Mouse (Mus musculus): ENCODE measurements around the gene Ap4m1.
A peak's percentile ranks its signal among the peaks of the same experiment; 100 is the strongest.

Gene Ap4m1

DNA sequence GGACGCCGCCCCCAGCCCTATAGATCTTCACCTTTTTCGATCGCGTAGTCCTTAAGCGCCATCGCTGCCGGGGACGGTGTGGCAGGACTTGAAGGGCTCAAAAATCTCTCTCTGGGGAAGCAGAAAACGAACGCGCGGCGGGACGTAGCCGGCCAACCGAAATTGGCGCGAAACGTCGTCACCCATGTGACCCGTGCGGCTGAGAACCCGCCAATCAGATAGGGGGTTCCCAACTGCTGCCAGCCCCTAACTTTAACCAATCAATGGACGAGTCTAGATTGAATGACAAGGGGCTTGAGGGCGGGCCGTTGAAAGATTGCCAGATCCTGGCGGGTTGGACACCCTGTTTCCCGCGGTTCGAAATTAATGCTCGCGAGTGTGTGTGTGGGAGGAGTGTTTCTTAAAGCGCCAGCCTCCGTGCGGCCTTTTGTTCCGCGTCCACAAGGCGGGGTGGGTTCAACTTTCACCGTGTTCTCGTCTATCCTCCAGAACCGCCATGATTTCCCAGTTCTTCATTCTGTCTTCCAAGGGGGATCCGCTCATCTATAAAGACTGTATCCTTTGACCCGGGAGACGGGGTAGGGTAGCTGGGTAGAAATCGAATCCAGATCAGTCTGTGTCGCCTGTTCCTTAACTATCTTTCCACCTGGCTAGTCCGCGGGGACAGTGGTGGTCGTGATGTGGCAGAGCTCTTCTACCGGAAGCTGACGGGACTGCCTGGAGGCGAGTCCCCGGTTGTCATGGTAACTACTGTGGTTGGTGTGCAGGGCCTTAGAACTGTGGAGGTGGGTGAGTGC, at the start of gene Ap4m1, which contains the start of gene Mcm7:
Ap4m1 (plus strand) TSS at position 308 of the 797 bp plus-strand sequence.
Mcm7 (minus strand) TSS at position 728 of the 797 bp plus-strand sequence.
- DNase-seq (ENCODE audit: low read depth, low spot score), result peak; percentile 98

DNA sequence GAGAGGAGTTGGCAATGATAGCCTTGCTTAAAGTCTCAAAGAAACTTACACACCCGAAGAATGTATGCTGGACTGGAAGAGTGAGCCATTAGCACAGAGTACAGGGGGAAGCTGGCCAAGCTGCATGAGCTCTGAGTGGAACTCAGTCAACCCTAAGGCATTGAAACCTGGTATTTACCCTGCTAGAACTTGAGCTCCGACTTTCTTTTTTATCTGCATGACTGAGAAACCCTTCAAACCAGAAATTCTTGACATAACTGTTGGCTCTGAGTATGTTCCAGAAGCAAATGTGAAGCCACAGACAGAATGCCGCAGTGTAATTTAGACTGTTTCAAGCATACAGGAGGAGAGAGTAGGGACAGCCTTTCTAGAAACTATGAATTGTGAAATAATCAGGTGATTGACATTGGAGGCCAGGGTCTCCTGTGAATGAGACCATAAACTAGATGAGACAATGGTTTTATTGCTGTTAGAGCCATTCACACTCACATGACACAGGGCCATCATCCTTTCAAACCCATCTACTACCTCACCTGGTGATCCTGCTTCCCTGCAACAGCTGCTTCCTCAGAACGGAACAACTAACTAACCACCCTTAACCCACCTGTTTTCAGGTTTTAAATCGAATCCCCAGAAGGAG, 39.3 kb upstream of the Ap4m1 start:
- DNase-seq (ENCODE audit: low read depth, low spot score), result no peak

DNA sequence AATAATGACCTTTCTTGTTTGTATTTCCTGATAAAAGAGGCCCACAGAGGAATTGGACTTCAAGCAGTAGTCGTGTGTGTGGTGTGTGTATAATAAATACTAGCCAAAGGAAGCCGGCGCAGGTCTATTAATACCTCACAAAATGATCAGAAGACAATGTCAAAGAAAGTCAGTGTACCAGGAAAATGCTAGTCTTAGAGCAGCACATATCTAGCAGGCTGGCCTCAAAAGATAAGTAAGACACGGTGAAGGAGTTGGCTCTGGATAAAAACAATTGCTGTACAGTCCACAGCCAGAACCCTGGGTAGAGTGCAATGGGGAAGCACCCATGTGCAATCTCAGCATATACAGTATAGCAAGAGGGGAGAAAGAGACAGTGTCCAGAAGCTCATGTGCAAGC, 34.5 kb upstream of the Ap4m1 start:
- no peak for DNase-seq (ENCODE audit: low read depth, low spot score)

DNA sequence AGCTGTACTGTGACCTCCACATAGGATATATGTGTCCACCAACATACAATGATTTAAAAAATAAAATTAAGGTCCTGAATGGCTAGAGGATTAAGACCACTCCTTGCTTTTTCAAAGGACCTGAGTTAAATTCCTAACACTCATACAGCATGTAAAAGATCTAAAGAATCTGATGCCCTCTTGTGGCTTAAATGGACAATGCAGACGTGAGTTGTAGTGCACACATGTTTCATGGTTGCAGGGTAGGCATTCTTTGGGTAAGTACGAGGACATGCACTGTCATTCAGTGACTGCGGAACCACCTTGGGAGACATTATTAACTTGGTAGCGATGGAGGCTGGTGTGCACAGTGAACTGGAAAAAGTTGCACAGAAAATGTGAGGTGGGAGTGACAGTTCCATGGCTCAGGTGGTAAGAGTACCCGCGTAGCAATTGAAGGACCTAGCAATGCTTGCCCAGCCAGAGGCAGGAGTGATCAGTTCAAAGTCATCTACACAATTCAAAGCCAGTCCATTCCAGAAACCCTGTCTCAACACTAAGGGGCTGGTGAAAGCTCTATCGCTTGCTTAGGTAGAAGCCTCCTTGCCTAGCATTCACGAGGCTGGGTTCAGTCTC, 33.8 kb upstream of the Ap4m1 start:
- no peak for DNase-seq (ENCODE audit: low read depth, low spot score)

DNA sequence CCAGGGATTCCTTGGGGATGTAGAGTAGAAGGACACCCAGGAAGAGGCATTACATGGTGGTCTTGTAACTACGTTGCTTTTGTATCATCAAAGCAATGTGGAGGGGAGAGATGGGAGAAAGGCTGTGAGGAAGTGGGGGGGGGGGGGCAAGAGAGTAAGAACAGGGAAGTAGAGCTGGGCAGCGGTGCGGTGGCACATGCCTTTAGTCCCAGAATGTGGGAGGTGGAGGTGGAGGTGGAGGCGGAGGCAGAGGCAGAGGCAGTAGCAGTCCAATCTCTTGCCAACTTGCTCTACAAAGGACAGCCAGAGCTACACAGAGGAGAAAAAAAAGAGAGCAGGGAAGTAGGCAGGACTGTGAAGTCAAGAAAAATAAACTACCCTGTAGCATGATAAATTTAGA, 33.2 kb upstream of the Ap4m1 start:
- DNase-seq (ENCODE audit: low read depth, low spot score), result no peak

DNA sequence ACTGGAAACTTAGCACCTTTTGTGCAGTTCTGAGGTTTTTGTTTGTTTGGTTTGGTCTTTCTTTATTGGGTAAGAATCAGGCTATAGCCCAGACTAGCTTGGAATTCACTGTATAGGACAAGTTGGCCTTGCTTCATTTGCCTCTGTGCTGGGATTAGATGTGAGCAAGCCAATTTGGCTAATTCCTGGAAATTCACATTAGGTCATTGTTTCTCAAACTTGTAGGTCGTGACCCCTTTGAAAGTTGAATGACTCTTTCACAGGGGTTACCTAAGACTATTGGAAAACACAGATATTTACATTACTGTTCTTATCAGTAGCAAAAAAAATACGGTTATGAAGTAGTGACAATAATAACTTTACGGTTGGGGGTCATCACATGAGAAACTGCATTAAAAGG, 17.4 kb upstream of the Ap4m1 start:
- no peak for DNase-seq (ENCODE audit: low read depth, low spot score)

DNA sequence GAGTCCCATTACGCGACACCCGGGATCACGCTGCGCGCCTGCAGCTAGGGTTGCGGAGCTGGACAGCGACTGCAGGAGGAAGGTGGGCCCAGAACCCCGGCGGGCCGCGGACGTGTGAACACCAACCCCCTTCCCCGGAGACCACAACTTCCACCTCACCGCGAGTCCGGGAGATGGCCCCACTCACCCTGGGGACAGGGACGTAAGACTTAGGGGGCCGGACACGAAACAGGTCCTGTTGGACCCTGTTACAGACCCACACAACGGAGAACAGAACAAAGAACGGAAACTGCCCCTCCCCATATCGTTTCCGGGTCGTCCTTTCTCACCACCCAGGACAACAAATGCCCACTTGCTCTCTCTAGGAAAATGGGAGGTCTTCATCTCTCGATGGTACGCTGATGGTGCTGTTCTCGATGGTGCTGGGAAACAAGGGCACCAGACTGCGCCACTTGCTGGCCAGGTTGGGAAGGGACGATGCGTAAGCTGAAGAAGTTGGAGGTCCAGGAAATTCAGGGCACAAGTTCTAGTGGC, 16.3 kb upstream of the Ap4m1 start, which contains the start of gene Zfp113:
Zfp113 (minus strand) TSS at position 302 of the 534 bp plus-strand sequence.
- DNase-seq (ENCODE audit: low read depth, low spot score), result peak; percentile 88

DNA sequence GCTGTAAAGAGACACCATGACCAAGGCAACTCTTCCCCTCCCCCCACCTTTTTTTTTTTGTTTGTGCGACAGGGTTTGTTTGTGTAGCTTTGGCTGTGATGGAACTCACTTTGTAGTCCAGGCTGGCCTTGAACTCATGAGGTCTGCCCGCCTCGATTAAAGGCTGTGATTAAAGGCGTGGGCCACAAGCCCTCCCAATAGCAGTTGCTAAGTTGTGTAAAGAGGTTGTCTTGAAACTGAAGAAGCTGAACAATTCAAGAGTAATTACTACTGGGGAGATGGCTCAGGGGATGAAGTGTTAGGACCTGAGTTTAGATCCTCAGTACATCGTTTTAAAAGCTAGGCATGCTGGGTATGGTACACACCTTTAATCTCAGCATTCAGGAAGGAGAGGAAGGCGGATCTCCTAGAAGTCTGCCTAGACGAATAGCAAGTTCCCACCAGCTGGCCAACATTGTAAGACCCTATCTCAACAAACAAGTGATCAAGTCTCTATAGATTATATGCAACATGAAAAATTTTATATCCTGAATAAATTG, 11.5 kb upstream of the Ap4m1 start:
- DNase-seq (ENCODE audit: low read depth, low spot score), result no peak

DNA sequence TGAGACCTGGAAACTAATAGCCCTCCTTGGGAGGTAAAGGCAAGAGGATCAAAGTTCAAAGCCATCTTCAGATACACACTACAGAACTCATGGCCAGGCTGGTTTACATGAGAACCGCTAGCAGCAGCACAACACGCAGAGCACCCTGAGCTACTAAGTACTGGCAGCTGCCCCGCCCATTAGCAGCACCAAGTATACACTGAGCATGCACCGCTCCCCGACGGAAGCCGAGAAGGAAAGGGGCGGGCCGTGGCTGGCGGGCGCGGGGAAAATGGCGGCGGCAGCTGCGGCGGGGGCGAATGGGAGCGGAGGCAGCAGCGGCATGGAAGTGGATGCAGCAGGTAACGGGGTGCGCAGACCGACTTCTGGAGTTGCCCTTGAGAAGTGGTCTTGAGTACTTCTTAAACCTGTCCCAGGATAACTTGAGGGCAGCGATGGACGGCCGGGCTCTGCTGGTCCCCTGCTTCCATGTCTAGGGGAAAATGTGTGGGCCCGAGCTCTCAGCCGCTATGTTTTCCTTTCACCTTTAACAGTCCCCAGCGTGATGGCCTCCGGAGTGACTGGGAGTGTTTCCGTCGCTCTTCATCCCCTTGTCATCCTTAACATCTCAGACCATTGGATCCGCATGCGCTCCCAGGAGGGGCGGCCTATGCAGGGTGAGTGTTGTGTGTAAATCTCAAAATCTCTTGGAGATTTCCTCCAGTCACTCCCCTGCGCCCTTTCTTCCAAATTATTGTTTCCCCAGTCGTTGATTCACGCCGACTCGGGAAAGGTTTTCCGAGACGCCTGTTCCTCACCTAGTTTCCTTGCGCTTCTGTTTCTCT, 10.7 kb upstream of the Ap4m1 start, which contains the start of gene Cops6:
Cops6 (plus strand) TSS at position 230 of the 824 bp plus-strand sequence.
- peak; percentile 82 for DNase-seq (ENCODE audit: low read depth, low spot score)

DNA sequence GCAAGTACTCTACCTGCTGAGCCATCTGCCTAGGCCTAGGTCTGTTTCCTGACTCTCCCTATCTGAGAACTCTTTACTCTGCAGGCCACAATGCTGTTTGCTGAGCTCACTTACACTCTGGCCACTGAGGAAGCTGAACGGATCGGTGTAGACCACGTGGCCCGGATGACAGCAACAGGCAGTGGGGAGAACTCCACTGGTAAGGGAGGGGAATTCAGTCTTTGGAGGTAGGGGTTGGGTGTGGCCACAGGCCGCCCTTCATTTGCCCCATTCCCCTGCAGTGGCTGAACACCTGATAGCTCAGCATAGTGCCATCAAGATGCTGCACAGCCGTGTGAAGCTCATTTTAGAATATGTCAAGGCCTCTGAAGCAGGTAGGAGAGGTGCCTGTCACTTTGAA, 8.8 kb upstream of the Ap4m1 start:
- DNase-seq (ENCODE audit: low read depth, low spot score), result no peak

DNA sequence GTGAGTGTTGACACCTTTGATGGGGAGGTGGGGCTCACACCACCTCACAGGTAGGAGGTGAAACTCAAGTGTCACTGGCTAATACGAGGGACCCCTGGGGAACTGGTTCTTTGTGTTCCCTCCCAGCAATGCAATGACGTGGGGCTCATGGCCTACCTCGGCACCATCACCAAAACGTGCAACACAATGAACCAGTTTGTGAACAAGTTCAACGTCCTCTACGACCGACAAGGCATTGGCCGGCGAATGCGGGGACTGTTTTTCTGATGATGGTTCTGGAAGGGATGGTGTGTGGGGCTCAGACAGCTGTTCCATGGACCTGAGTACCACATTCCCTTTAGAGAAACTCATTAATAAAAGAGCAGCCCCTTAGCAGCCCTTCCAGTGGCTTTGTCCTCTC, 8.2 kb upstream of the Ap4m1 start:
- DNase-seq (ENCODE audit: low read depth, low spot score), result no peak

DNA sequence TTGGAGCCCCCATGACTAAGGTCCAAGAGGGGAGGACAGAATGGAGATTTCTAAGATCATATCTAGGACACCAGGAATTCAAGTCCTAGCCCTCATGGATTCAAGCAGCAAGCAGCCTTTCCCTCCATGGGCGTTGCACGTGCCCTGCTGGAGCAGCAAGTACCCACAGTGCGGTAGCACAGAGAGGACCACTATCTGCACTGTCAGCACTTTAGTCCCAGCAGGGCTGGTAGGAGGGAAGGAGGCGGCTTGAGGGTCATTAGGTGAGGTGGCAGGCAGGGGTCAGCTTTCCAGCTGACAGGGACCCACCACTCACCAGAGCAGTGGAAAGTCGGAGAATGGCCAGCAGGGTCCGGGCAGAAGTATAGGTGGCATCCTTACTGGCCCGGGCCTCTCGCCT, 6.2 kb upstream of the Ap4m1 start:
- no peak for DNase-seq (ENCODE audit: low read depth, low spot score)

DNA sequence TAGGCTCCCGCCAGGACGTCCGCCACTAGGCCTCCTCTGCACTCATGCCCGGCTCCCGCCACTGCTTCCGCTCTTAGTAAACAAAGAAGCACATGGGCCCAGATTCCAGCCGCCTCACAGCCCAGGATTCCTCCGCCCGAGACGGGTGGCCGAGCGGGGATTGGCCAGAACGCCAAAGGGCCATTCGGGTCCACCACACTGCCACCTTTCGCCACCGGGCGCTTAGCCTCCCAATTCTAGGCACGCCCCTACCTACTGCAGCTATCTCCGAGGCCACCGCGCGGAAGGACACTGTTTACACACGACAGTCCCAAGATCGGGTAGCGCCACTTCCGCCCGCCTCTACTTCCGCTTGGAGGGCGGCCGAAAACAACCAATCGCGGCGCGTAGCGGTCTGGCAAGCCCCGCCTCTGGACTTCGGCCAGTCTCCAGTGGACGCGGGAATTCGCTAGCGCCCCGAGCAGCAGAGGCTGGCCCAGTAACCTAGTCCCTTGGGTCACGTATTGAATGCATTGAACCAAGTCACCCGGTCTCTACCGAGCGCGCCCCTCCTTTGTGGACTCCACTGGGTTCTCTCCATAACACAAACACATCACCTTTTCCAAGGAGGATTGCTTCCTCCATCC, 753 bp upstream of the Ap4m1 start:
- DNase-seq (ENCODE audit: low read depth, low spot score), result peak; percentile 92

DNA sequence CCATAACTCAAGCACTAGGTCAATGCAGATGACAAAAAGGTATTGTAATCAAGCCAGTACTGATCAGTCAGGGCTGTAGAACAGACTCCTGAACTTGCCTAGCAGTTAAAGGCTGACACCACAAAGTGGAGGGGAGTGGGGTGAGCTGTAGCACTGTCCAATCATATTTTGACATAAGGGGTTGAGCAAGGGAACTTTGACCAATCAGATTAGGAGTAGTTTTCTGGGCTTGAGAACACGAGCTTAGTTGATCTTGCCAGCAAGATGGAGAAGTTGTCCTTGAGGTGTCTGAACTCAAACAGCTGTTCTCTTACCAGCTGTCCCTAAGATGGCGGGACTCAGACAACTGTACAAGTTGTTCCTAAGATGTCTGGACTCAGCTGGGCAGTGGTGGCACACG, 1.4 kb downstream of the Ap4m1 start:
- no peak for DNase-seq (ENCODE audit: low read depth, low spot score)

DNA sequence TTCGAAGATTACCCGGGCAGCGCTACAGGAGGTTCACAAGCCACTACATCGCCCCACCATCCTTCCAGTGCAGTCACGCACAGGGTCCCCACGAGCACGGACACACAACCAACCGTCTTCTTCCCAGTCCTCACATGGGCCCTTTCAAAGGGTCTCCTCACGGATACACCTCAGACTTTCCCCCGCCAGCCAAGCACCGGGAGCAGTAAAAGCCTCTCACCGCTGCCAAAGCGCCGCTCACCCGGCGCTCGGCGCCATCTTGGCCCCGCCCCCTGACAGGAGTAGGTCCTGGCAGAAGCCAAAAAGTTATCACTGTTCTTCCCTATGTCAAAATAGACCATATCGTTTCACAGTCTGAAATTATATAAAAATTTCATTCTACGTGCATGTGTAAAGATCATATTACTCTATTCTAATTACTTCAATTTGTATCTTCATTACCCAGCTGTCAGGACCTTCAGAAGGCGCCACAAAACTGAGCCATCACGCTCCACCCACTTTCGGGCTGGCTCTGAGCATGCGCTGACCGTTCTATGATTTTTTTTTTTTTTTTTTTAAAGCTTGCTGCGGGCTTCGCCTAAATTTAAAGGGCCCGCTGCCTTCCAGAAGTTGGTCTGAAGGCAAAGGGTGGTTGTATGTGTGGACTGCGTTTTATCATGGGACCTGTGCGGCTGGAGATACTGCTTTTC, 15.3 kb downstream of the Ap4m1 start, which contains the start of the genes Taf6 and Cnpy4:
Taf6 (minus strand) TSS at position 502 of the 689 bp plus-strand sequence.
Cnpy4 (plus strand) TSS at position 536 of the 689 bp plus-strand sequence.
- peak; percentile 84 for DNase-seq (ENCODE audit: low read depth, low spot score)

DNA sequence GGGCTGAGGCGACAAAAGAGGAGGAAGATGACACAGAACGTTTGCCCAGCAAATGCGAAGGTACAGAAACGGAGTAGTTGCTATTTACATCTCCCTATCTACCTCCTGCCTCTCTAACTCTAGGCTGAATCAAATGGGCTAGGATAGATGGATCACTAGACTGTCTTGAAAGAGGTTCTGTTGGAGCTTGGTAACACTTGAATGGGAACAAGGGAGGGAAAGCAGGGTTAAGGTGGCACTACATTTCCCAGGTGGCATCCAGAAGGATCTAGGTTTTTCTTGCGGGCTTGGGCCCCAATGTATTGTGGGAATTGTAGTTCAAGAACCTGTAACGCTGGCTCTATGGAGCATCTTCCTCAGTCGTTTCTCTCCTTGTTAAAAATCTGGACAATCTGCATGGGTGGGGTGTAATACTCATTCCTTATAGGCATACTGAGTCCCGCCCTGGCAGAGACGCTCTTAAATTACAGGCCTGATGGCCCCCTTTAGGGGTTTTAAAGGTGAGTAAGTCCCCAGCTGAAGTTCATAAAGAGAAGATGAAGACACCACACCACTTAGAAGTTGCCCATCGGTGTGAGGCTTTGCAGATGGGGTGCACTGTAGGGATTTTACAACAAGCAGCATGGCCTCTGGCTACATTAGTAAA, 16.0 kb downstream of the Ap4m1 start:
- peak; percentile 75 for DNase-seq (ENCODE audit: low read depth, low spot score)

DNA sequence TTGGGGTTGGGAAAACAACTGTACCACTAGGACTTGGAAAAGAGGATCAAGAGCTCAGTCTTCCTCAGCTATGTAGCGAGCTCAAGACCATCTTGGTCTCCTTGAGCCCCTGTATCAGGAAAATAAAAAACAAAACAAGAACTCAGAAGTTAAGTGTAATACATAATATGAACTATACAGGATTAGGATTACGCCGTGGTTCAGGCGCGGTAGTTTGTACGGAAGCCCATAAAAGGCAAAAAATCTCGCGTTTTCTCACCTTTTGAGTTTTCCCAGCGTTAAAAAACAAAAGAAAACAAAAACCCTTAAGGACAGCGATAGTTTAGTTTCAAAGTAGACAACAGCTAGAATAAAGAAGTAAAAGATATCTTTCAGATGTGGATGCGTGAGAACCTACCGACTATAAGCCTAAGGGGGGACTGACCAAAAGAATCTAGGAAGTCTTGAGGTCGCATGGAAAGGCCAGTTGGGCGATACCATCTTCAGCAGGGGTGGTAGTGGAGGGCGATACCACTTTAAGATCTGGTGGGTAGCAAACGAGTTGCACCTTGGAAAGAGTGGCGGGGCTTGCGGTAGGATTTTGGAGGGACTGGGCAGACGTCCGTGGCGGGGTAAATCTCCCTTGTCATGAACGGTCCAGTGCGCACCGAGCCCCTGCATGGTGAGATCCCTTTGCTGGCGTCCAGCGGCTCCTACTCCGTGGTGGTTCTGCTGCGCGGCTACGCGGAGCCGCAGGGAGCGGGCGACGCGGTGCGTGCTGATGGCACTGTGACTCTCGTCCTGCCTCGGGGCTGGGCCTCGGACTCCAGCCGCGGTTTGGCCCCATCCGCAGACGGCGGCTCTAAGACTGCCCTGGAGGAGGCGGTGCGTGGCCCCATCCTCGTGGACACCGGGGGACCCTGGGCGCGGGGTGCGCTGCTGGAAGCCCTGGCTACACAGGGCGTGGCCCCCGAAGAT, 22.2 kb downstream of the Ap4m1 start, which contains the start of gene Mblac1:
Mblac1 (plus strand) TSS at position 544 of the 957 bp plus-strand sequence.
- DNase-seq (ENCODE audit: low read depth, low spot score), result peak; percentile 83

DNA sequence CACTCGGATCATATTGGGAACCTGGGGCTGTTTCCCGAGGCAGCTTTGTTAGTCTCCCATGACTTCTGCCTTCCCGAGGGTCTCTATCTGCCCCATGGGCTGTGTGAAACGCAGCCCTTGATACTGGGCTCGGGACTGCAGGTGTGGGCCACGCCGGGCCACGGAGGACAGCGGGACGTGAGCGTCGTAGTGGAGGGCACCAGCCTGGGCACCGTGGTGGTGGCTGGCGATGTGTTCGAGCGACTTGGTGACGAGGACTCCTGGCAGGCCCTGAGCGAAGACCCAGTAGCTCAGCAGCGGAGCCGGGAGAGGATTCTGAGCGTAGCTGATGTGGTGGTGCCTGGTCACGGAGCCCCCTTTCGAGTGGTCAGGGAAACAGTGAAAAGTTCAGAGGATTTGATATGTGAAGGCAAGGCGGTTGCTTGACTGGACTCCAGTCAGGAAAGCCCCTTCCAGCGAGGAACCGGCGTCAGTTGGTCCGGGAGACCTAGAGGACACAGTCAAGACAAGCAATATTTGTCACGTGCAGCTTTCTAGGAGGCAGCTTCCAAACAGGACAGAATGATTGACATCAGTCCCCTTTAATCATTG, 23.0 kb downstream of the Ap4m1 start:
- DNase-seq (ENCODE audit: low read depth, low spot score), result no peak

Measured in skeletal muscle tissue, adult 2 months (tissue).